Mouse (Mus musculus): ENCODE measurements around the gene Bnip2. TPM values are rescaled to one million over a fixed set of nuclear protein-coding genes. Genes with fewer than 3 reads are reported as not detected.
A peak's percentile ranks its signal among the peaks of the same experiment; 100 is the strongest.

The Bnip2 gene
- total RNA-seq, 2 experiments from 2014 or later = 96.8 to 108 TPM

- DNase-seq = no peak
Measured at GRCm38 (mm10) chr9:70048280-70048679, 59.0 kb downstream of the Bnip2 start.

- peak; percentile 60 for DNase-seq
Measured at GRCm38 (mm10) chr9:70048751-70049415, 59.6 kb downstream of the Bnip2 start.

GRCm38 (mm10) chr9:70049416-70049783, 60.1 kb downstream of the Bnip2 start:
- no peak for DNase-seq

GRCm38 (mm10) chr9:70049839-70050238, 60.6 kb downstream of the Bnip2 start:
- DNase-seq = no peak

GRCm38 (mm10) chr9:70052730-70053129, 63.5 kb downstream of the Bnip2 start:
- no peak for DNase-seq

- DNase-seq = no peak
Measured at GRCm38 (mm10) chr9:70053411-70053810, 64.1 kb downstream of the Bnip2 start.

Other genes starting within 250 kb of the Bnip2 start
- gene Foxb1, start 228.5 kb upstream of the Bnip2 start, total RNA-seq (2021) = not detected
- gene Gtf2a2, start 23.1 kb downstream of the Bnip2 start, total RNA-seq (2021) = 10 to 100 TPM; 75.6 to 78.4 TPM
- not detected for gene Gcnt3, start 48.6 kb downstream of the Bnip2 start, total RNA-seq (2021)
- 1 to 10 TPM; 3.2 to 3.7 TPM for gene Fam81a, start 153.1 kb downstream of the Bnip2 start, total RNA-seq (2021)
- 10 to 100 TPM; 17.9 to 19.5 TPM for gene Myo1e, start 217.9 kb downstream of the Bnip2 start, total RNA-seq (2021)